Mouse (Mus musculus) olfactory bulb, adult 2 months (tissue): ENCODE data around the gene Mier2.

Source experiments
- CTCF ChIP-seq: fragments of 200-500 bp; IDR thresholded peaks from 2 replicates; pipeline ENCODE4 v1.5.1; 2012; ENCODE audit warnings: low read depth, mild to moderate bottlenecking, low read length, moderate library complexity; ENCODE audit not compliant: insufficient read depth
- POLR2A ChIP-seq: fragments of 200-500 bp; IDR thresholded peaks from 2 replicates; pipeline ENCODE4 v1.6.1; 2012; ENCODE audit warnings: mild to moderate bottlenecking, low read depth, low read length, moderate library complexity; ENCODE audit not compliant: insufficient read depth

- no peak for TF ChIP-seq CTCF
- TF ChIP-seq POLR2A = no peak
Observed at GRCm38 (mm10) chr10:79495886-79496285, 59.1 kb downstream of the Mier2 start.
